Mouse (Mus musculus) c-Kit-positive CD71-positive TER-119-negative erythroid progenitor cells, embryonic 14.5 days (primary cell): ENCODE results near the gene Insrr.
"Not testable (repeated sequence)": the region's sequence is repeated elsewhere in the genome, so short reads cannot be mapped to it uniquely, and the experiment has no call there.

Source experiments
- DNase-seq: peaks from one replicate; pipeline ENCODE4 v3.0.0-alpha.2; 2013; ENCODE audit warnings: low read depth

Insrr gene

DNA sequence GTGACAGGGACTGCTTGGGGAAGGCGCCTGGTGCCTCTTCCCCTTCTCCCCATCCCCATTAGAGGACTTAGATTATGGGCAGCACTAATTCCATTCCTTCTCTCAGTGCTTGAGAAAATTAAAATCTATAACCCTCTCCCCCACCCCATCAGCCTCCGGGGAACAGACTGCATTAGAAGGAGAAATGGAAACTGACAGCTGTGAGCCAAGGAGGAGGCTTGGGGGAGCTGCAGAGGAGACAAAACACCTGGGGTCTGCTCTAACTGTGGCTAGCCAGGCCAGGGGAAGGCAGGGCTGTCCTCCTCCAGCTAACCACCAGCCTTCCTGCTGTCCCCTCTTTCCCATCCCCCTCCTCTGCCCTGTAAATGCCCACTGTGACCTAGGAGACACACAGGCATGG, 17.7 kb upstream of the Insrr start:
- no peak for DNase-seq

- no peak for DNase-seq
Observed at GRCm38 (mm10) chr3:87783282-87784023, 13.3 kb upstream of the Insrr start.

DNA sequence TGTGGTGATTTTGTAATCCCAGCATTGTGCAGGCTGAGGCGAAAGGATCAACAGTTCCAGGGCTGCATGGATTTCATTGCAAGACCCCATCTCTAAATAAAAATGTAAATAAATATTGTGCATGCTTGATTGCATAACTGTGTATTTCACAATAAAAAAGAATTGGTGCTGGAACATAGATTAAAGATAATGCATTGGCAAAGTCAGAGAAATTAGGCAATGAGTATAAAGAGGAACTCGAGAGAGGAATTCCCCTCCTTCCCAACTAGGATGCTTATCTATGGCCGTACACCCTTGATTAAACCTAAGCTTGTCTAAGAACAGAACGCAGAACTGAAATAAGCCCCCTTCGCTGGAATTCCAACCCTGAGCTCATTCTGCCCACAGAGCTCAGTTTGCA, 11.6 kb upstream of the Insrr start:
- no peak for DNase-seq

DNA sequence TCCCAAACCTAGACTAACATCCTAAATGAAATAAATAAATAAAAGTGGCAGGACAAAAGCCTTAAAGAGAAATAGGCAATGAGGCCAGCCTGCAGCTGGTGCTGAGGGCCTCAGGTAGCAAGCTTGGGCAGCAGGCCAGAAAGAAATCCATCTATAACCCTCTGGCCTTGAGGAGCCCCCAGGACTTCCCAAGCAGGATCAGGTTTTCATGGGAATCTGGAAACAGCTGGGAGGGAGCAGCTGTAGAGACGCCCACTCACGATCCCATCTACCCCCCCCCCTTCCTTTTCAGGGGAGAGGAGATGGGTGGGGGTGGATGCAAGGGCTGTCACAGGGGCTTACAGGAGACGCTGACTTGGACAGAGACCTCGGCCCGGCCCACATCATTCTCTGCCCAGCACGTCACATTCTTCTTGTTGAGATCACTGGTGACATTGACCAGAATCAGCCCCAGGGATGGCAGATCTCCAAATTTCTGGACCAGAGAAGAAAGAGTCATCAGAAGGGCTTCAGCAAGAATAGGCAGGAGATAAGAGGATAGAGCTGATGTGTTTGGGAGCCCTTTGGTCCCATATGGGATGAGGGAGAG, 11.0 kb upstream of the Insrr start:
- no peak for DNase-seq

DNA sequence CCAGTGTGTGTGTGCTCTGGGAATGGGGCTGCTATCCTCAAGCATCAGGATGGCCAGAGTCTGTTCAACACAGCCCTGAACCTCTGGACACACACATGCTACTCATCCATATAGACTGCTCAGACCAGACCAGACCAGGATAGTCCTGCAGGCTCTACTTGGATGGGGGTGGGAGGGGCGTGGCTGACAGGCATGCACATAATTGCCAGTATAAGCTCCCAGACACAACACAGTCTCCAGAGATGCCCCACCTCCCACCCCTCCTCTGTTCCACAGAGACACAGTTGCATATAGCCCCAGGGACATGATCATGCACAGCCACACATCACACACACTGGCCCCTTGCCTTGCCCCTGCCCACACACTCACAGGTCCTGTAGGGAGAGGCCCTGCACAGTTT, 7.5 kb upstream of the Insrr start:
- DNase-seq, result no peak

- no peak for DNase-seq
Observed at GRCm38 (mm10) chr3:87789768-87790167, 7.0 kb upstream of the Insrr start.

DNA sequence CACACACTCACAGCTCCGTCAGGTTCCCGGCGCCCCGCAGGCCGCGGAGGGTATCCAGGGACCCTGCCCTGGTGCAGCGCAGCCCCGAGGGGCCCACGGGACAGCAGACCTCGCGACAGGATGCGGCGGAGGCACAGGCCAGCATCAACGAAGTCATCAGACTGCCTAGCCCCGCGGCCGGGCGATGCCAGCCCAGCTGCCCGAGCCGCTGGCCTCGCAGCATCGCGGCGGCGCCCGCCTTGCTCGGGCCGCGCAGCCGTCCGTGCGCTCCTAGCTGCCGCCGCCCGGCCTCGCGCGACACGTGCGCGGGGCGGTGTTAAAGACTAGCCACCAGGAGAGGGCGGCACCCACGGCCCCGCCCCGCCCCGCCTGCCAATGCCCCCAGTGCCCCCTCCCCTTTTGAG, 1.8 kb upstream of the Insrr start, which contains the start of gene Ntrk1:
Gene Ntrk1 (minus strand): TSS at position 241 of the 404 bp plus-strand sequence.
- DNase-seq, result no peak

DNA sequence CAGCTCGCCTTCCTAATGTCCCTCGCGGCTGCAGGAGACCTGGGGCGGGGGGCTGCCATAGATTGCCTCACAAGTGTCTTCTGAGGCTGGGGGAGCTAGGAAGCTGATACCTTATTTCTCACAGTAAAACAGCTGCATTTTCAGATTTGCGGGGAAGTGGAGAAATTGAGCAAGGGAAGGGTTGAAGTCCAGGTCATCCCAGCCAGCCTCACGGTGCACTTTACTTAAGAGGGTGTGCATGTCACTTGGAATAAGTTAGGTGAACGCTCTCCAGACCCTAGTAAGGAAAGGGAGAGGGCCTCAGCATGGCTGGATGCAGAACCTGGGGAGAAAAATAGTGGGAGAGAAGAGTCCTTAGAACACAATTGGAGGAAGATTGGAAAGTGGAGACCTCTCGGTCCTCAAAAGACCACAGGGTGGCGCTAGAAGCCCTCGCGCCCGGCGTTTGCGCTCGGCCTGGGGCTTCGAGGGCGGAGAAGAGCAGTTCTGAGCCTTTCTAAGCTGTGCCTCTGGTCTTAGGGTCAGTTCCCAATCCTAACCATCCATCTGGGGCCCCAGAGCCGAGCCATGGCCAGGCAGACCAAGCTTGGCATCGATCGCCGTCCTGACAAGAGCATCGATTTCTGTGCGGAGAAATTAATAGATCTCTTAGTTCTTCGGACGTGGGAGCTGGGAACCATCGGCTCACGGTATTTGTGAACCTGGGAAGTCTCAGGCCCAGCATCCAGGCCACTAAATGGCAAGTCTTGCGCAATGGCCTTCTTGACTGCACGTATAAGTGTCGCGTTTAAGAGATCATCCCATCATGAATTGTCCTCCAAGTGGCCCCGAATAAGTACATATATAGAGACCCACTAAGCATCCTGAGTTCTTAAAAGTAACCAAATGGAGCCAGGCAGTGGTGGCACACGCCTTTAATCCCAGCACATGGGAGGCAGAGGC, 1.1 kb upstream of the Insrr start:
- peak; percentile 27 for DNase-seq

DNA sequence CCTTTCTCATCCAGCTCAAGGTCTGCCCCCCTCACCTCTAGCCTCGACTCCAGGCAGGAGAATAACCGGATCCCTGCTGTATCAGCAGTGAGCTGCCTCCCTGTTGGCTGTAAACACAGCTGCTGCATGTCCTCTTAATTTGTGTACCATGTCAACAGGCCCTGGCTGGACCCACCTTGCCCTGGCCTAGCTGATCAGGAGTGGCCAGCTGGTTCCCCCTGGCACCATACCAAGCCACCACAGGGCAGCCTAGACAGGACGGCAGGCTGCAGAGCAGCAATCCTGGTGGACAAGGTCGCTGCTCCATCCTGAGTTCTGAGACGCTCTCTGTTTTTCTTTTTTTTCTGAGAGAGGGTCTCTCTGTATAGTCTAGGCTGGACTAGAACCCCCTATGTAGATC, 4.9 kb downstream of the Insrr start:
- no peak for DNase-seq

DNA sequence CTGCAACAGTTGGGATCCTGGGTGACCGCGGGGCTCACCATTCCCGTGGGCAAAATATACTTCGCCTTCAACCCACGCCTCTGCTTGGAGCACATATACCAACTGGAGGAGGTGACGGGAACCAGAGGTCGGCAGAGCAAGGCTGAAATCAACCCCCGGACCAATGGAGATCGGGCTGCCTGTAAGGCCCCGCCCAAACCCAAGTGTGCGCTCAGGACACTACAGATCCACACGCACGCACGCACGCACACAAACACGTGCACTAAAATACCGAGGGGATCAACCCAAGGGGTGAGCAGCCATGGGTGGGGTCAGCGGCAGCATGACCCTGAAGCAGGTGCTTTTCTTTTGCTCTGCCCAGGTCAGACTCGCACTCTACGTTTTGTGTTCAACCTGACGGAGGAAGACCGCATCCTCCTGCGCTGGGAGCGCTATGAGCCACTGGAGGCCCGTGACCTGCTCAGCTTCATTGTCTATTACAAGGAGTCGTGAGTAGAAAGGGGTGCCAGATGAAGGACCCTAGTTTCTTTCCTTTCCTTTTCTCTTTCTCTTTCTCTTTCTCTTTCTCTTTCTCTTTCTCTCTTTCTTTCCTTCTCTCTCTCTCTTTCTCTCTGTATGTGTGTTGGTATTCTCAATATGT, 7.4 kb downstream of the Insrr start:
- no peak for DNase-seq

DNA sequence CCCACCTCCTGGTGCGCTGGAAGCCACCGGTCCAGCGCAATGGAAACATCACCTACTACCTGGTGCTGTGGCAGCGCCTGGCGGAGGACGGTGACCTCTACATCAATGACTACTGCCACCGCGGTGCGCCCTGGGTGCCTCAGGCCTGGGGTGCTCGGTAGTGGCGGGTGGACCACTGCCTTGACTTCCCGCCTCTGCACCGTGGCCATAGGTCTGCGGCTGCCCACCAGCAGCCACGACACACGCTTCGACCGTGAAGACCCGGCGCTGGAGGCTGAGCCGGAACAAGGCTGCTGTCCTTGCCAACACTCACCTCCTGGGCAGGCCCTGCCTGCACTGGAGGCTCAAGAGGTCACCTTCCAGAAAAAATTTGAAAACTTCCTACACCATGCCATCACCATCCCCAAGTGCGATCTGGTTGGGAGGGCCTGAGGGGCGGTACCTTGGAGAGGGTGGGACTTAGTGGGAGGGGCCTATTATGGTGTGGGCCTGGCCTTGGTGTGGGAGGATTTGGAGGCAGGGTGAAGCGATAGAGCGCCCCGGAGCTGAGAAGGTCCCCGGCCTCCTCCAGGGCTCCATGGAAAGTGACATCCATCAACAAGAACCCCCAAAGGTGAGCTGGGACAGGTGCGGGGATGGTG, 12.7 kb downstream of the Insrr start:
- DNase-seq, result no peak

- no peak for DNase-seq
Observed at GRCm38 (mm10) chr3:87811297-87811696, 14.5 kb downstream of the Insrr start.

DNA sequence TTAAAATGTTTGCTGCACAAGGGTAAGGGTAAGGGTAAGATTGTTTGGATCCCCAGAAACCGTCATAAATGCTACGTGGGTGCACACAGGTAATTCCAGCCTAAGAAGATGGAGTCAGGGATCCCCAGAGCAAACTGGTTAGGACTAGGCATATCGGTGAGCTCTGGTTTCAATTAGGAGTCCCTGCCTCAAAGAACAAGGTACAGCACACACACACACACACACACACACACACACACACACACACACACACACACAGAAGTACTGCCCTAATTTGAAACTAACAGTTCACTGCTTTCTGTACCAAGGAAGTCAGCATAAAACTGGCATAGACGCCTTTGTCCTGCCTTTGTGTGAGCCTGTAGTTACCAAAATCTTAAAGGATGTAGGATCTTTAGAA, 15.7 kb downstream of the Insrr start:
- no peak for DNase-seq

- no peak for DNase-seq
Observed at GRCm38 (mm10) chr3:87812873-87813272, 16.1 kb downstream of the Insrr start.

GRCm38 (mm10) chr3:87816166-87816565, 19.4 kb downstream of the Insrr start:
- no peak for DNase-seq

DNA sequence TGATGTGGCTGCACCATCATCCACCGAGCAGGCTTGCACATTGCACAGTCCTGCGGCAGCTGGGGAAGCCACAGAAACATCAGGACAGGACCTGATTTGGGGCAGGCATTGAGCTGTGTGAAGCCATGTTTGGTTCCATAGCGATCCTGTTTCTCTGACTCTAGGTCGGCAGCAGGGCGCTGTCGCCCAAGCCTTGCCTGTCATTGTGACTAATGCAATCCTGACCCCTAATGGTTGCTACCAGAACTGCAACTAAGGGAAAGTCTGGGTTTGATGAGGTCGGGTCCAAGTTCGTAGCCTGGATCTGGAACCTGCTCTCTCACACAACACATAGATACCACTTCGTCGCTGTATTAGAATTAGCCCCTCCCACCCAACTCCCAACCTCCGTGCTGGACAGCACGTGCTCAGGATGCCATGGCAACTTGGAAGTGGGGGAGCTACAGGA, 19.9 kb downstream of the Insrr start:
- peak; percentile 71 for DNase-seq

GRCm38 (mm10) chr3:87818226-87818625, 21.5 kb downstream of the Insrr start:
- DNase-seq, result no peak

DNA sequence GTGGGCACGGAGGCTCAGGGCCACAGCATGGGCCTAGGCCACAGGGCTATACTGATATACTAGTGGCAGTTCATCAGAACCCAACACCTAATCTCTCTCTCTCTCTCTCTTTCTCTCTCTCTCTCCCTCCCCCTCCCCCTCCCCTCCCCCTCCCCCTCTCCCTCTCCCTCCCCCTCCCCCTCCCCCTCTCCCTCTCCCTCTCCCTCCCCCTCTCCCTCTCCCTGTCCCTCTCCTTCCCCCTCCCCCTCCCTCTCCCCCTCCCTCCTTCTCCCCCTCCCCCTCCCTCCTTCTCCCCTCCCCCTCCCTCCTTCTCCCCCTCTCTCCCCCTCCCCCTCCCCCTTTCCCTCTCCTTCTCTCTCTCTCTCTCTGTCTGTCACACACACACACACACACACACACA, 27.5 kb downstream of the Insrr start, which contains the start of gene Pear1:
Gene Pear1 (minus strand): TSS at position 101 of the 400 bp plus-strand sequence.
- not testable (repeated sequence) for DNase-seq

DNA sequence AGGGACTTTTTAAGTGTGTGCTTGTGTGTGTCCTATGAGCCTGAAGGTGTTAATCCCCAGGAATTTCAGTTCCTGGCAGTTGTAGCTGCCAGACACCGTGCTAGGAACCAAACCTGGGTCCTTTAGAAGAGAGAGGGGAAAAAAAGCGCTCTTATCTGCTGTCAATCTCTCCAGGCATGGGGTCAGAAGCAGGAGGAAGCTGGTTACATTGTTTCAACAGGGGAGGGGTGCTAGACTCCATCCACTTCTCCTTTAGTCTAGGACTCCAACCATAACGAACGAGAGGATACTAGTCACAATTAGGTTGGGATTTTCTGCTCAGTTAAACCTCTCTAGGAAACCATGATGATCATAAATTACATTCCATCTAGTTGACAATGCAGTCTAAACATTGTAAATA, 31.7 kb downstream of the Insrr start:
- DNase-seq, result no peak

DNA sequence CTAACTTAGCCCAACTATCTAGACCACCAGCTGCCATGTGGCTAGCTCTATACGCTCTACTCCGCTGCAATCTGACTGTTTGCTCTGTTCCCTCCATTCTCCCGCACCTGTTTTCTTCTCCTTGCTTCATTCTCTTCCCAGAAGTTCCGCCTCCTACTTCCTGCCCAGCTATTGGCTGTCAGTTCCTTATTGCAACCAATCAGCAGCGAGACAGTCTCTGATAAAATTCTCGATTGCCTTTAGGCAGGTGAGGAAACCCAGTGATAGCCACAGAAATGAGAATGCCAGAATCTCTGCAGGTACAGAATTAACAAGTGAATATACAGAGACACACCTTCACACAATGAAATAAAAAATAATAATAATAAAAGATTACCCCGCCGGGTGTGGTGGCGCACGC, 32.3 kb downstream of the Insrr start:
- DNase-seq, result peak; percentile 10

DNA sequence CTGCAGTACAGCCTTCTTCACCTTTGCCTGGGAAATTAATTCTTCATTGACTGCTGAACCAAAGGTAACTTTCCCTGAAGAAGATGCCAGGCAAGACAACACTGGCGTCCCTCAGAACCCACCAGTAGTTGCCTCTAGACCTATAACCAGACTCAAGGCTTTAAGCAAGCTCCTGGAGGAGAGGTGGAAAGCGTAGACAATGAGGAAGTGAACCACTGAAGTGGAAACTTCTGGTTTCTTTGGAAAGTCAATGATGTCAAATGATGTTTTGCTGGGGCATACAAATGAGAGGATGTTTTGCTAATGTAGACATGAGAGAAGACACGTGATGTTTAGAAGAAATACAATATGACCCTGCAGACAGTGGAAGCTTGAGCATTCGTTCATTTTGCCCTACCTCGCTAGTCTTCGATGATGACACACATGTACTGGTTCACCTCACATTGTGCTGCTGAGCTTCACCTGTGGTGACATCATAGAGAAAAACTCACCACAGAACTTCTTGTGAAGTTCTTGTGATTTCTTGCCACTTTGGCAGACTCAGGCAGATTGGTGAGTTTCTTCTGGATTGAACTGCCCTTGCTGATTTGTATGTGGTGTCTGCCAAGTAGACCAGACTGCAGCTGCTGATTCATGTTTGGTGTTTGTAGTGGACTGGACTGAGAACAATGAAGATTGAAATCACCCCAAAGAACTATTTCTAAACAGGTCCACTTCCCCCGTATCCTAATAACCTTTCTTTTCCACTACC, 35.5 kb downstream of the Insrr start:
- no peak for DNase-seq
